Mouse (Mus musculus): ENCODE measurements around the gene Bptf. TPM values are rescaled to one million over a fixed set of nuclear protein-coding genes. Genes with fewer than 3 reads are reported as not detected.
A peak's percentile ranks its signal among the peaks of the same experiment; 100 is the strongest.
"Not testable (repeated sequence)": the region's sequence is repeated elsewhere in the genome, so short reads cannot be mapped to it uniquely, and the experiment has no call there.

Bptf gene
- polyA plus RNA-seq, 1 experiment = 11.8 TPM

- no peak overlapping the region for H3ac ChIP-seq (ENCODE audit: control insufficient read depth, insufficient read length)
- no peak overlapping the region for H3K4me3 ChIP-seq
- no peaks in the 10 kb centered on the region for H3K27me3 ChIP-seq (ENCODE audit: control insufficient read depth, insufficient read depth, insufficient read length)
- H3K4me2 ChIP-seq (ENCODE audit: low read depth) = no peak overlapping the region
- H3K79me2 ChIP-seq (ENCODE audit: control insufficient read depth, insufficient read depth) = no peaks in the 10 kb centered on the region
- peak in 2 of 3 experiments; percentile 53 to 57 for TF ChIP-seq MYOD1 (IDR thresholded peaks at IDR 0.05; ENCODE audit: control insufficient read depth in 1 of 3, insufficient read length in 2 of 3, low read depth in 2 of 3)
- peak in 2 of 3 experiments; percentile 53 to 65 for TF ChIP-seq MYOG (IDR thresholded peaks at IDR 0.05; ENCODE audit: control insufficient read depth in 1 of 3, insufficient read depth in 1 of 3, insufficient read length in 2 of 3, low read depth in 2 of 3)
- no peak for TF ChIP-seq TCF3 (IDR thresholded peaks at IDR 0.05; ENCODE audit: insufficient read length, low read depth)
- H3K36me3 ChIP-seq (ENCODE audit: control insufficient read depth, insufficient read depth) = no peaks in the 10 kb centered on the region
Observed at GRCm38 (mm10) chr11:107155292-107155691, 23.4 kb upstream of the Bptf start.

- Histone ChIP-seq H3ac (ENCODE audit: control insufficient read depth, insufficient read length) (no peak overlapping the region), H3K4me2 (ENCODE audit: low read depth) (no peak overlapping the region), H3K27me3 (ENCODE audit: control insufficient read depth, insufficient read depth, insufficient read length) (no peaks in the 10 kb centered on the region), H3K4me3 (no peak overlapping the region), H3K79me2 (ENCODE audit: control insufficient read depth, insufficient read depth) (no peaks in the 10 kb centered on the region), H3K36me3 (ENCODE audit: control insufficient read depth, insufficient read depth) (no peaks in the 10 kb centered on the region)
- TF ChIP-seq CEBPB (IDR thresholded peaks at IDR 0.05; ENCODE audit: insufficient read depth, poor library complexity, severe bottlenecking) (no peak), TCF12 (IDR thresholded peaks at IDR 0.05; ENCODE audit: insufficient read depth, poor library complexity, severe bottlenecking) (no peak), SRF (IDR thresholded peaks at IDR 0.05; ENCODE audit: control insufficient read depth, insufficient read length, low read depth) (no peak), REST (IDR thresholded peaks at IDR 0.05; ENCODE audit: insufficient read depth, insufficient read length) (no peak), USF1 (IDR thresholded peaks at IDR 0.05; ENCODE audit: low read depth) (no peak), POLR2A (IDR thresholded peaks at IDR 0.05; ENCODE audit: insufficient read length, low read depth) (no peak), MYOG (IDR thresholded peaks at IDR 0.05; ENCODE audit: control insufficient read depth in 1 of 3, insufficient read depth in 1 of 3, insufficient read length in 2 of 3, low read depth in 2 of 3) (no peak), TCF3 (IDR thresholded peaks at IDR 0.05; ENCODE audit: insufficient read length, low read depth) (no peak), MAX (IDR thresholded peaks at IDR 0.05; ENCODE audit: low read depth) (no peak), MYOD1 (IDR thresholded peaks at IDR 0.05; ENCODE audit: control insufficient read depth in 1 of 3, insufficient read length in 2 of 3, low read depth in 2 of 3) (no peak), POLR2AphosphoS2 (IDR thresholded peaks at IDR 0.05; ENCODE audit: insufficient read length, low read depth) (no peak), E2F4 (IDR thresholded peaks at IDR 0.05; ENCODE audit: insufficient read depth) (no peak)
Observed at GRCm38 (mm10) chr11:107154431-107154830, 22.5 kb upstream of the Bptf start.

GRCm38 (mm10) chr11:107153645-107154044 is 21.7 kb upstream of the Bptf start:
- TF ChIP-seq SRF (IDR thresholded peaks at IDR 0.05; ENCODE audit: control insufficient read depth, insufficient read length, low read depth) = no peak
- TF ChIP-seq CEBPB (IDR thresholded peaks at IDR 0.05; ENCODE audit: insufficient read depth, poor library complexity, severe bottlenecking) = no peak
- no peak for TF ChIP-seq POLR2A (IDR thresholded peaks at IDR 0.05; ENCODE audit: insufficient read length, low read depth)
- TF ChIP-seq POLR2AphosphoS2 (IDR thresholded peaks at IDR 0.05; ENCODE audit: insufficient read length, low read depth) = no peak
- no peak overlapping the region for H3ac ChIP-seq (ENCODE audit: control insufficient read depth, insufficient read length)

GRCm38 (mm10) chr11:107151809-107152208 is 19.9 kb upstream of the Bptf start:
- no peaks in the 10 kb centered on the region for H3K79me2 ChIP-seq (ENCODE audit: control insufficient read depth, insufficient read depth)
- TF ChIP-seq TCF3 (IDR thresholded peaks at IDR 0.05; ENCODE audit: insufficient read length, low read depth) = no peak
- no peak for TF ChIP-seq POLR2AphosphoS2 (IDR thresholded peaks at IDR 0.05; ENCODE audit: insufficient read length, low read depth)
- no peak for TF ChIP-seq POLR2A (IDR thresholded peaks at IDR 0.05; ENCODE audit: insufficient read length, low read depth)
- TF ChIP-seq USF1 (IDR thresholded peaks at IDR 0.05; ENCODE audit: low read depth) = no peak
- TF ChIP-seq MAX (IDR thresholded peaks at IDR 0.05; ENCODE audit: low read depth) = no peak
- TF ChIP-seq E2F4 (IDR thresholded peaks at IDR 0.05; ENCODE audit: insufficient read depth) = no peak
- TF ChIP-seq CEBPB (IDR thresholded peaks at IDR 0.05; ENCODE audit: insufficient read depth, poor library complexity, severe bottlenecking) = no peak
- no peak for TF ChIP-seq MYOG (IDR thresholded peaks at IDR 0.05; ENCODE audit: control insufficient read depth in 1 of 3, insufficient read depth in 1 of 3, insufficient read length in 2 of 3, low read depth in 2 of 3)
- H3K4me3 ChIP-seq = no peak overlapping the region
- no peak overlapping the region for H3ac ChIP-seq (ENCODE audit: control insufficient read depth, insufficient read length)
- H3K4me2 ChIP-seq (ENCODE audit: low read depth) = no peak overlapping the region
- no peaks in the 10 kb centered on the region for H3K27me3 ChIP-seq (ENCODE audit: control insufficient read depth, insufficient read depth, insufficient read length)
- H3K36me3 ChIP-seq (ENCODE audit: control insufficient read depth, insufficient read depth) = no peaks in the 10 kb centered on the region

More at GRCm38 (mm10) chr11:107153645-107154044, 21.7 kb upstream of the Bptf start:
- no peak overlapping the region for H3K4me3 ChIP-seq
- H3K79me2 ChIP-seq (ENCODE audit: control insufficient read depth, insufficient read depth) = no peaks in the 10 kb centered on the region
- no peak overlapping the region for H3K4me2 ChIP-seq (ENCODE audit: low read depth)
- no peaks in the 10 kb centered on the region for H3K36me3 ChIP-seq (ENCODE audit: control insufficient read depth, insufficient read depth)
- H3K27me3 ChIP-seq (ENCODE audit: control insufficient read depth, insufficient read depth, insufficient read length) = no peaks in the 10 kb centered on the region

- H3K4me2 ChIP-seq (ENCODE audit: low read depth) = not testable (repeated sequence)
Observed at GRCm38 (mm10) chr11:107143956-107144355, 12.0 kb upstream of the Bptf start.

GRCm38 (mm10) chr11:107142382-107142781 is 10.5 kb upstream of the Bptf start:
- Histone ChIP-seq H3K4me3 (no peak overlapping the region), H3K27me3 (ENCODE audit: control insufficient read depth, insufficient read depth, insufficient read length) (no peaks in the 10 kb centered on the region), H3K79me2 (ENCODE audit: control insufficient read depth, insufficient read depth) (no peaks in the 10 kb centered on the region), H3ac (ENCODE audit: control insufficient read depth, insufficient read length) (no peak overlapping the region), H3K36me3 (ENCODE audit: control insufficient read depth, insufficient read depth) (no peaks in the 10 kb centered on the region), H3K4me2 (ENCODE audit: low read depth) (no peak overlapping the region)
- no peak for TF ChIP-seq REST (IDR thresholded peaks at IDR 0.05; ENCODE audit: insufficient read depth, insufficient read length)
- no peak for TF ChIP-seq MYOD1 (IDR thresholded peaks at IDR 0.05; ENCODE audit: control insufficient read depth in 1 of 3, insufficient read length in 2 of 3, low read depth in 2 of 3)
- TF ChIP-seq MAX (IDR thresholded peaks at IDR 0.05; ENCODE audit: low read depth) = no peak
- no peak for TF ChIP-seq SRF (IDR thresholded peaks at IDR 0.05; ENCODE audit: control insufficient read depth, insufficient read length, low read depth)
- no peak for TF ChIP-seq CEBPB (IDR thresholded peaks at IDR 0.05; ENCODE audit: insufficient read depth, poor library complexity, severe bottlenecking)
- no peak for TF ChIP-seq POLR2A (IDR thresholded peaks at IDR 0.05; ENCODE audit: insufficient read length, low read depth)
- no peak for TF ChIP-seq POLR2AphosphoS2 (IDR thresholded peaks at IDR 0.05; ENCODE audit: insufficient read length, low read depth)
- no peak for TF ChIP-seq MYOG (IDR thresholded peaks at IDR 0.05; ENCODE audit: control insufficient read depth in 1 of 3, insufficient read depth in 1 of 3, insufficient read length in 2 of 3, low read depth in 2 of 3)
- no peak for TF ChIP-seq E2F4 (IDR thresholded peaks at IDR 0.05; ENCODE audit: insufficient read depth)
- TF ChIP-seq TCF3 (IDR thresholded peaks at IDR 0.05; ENCODE audit: insufficient read length, low read depth) = no peak
- no peak for TF ChIP-seq USF1 (IDR thresholded peaks at IDR 0.05; ENCODE audit: low read depth)

More at GRCm38 (mm10) chr11:107143956-107144355, 12.0 kb upstream of the Bptf start:
- not testable (repeated sequence) for H3K4me3 ChIP-seq; H3ac ChIP-seq (ENCODE audit: control insufficient read depth, insufficient read length); H3K27me3 ChIP-seq (ENCODE audit: control insufficient read depth, insufficient read depth, insufficient read length); H3K36me3 ChIP-seq (ENCODE audit: control insufficient read depth, insufficient read depth); H3K79me2 ChIP-seq (ENCODE audit: control insufficient read depth, insufficient read depth)

Data from myocyte (in vitro differentiated cells).